Mouse (Mus musculus) CD4-positive, CD25-positive, alpha-beta regulatory T cell, adult 4 months (primary cell): ENCODE measurements around the gene Myrfl. TPM values are rescaled to one million over a fixed set of nuclear protein-coding genes. Genes with fewer than 3 reads are reported as not detected.

Experiments used
- ATAC-seq: one replicate; pipeline ENCODE4 v1.8.0; 2017
- polyA plus RNA-seq, 2 experiments: library from polyadenylated mRNA; unstranded; fragments of 100-300 nt; shearing (Covaris generic); gene quantifications; one replicate each; pipeline ENCODE4 v1.2.1; 2017

The Myrfl gene
- polyA plus RNA-seq, 2 experiments from 2014 or later, result 0.09 TPM; not detected in 1

DNA sequence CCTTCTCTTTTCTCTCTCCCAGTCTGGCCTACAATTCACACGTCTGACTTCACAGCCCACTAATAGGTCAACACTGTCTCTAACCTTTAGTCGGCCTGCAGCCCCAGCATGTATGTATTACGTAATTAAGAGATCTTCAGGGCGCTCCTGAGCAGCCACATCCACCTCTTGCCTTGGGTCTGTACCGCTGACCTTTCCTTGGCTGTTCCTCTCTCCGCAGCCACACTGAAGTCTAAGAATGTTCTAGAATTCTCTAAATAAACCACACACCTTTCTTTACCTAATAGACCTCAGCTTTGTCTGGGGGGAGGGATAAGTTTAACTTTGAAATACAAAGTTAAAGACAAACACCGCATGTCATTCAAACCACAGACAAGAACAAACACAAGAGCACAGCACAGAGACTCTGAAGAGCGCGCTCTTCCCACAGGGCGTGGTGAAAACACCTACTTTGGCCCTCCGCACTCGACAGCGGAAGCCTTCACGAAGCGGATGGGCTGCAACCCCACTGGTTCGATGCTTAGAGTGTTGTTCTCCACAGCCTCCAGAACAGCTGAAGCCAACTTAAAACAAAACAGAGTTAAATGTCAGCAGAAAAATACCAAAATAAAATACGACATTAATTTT lies 17.0 kb upstream of the Myrfl start:
- peak; percentile 83 for ATAC-seq

- no peak for ATAC-seq
These were observed 16.1 kb upstream of the Myrfl start for GRCm38 (mm10) chr10:116912850-116913249.

DNA sequence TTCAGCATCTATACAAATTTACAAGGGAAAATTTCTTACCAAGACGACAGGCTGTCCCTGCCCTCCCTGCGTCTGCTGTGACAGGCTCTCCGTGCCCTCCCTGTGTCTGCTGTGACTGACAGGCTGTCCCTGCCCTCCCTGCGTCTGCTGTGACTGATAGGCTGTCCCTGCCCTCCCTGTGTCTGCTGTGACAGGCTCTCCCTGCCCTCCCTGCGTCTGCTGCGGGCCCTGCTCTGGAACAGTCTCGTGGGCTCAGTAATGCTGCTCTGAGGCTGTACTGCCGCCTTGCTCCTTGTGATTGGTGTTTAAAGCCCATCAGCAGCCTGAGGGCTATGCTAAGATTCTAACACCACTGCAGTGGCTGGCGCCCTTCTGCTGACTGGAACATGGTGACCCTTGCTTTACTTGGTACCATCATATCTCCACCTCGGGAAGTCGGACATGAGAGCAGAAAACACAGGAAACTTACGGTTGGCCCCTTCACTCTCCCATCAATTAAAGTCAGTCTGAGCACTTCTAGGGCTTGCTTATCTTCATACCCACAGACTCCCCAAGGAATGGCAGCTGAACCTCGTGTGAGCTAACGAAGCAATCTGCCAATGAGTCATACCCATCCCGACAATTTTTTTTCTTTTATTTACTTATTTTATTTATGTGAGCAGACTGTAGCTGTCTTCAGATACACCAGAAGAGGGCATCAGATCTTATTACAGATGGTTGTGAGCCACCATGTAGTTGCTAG lies 12.4 kb upstream of the Myrfl start:
- no peak for ATAC-seq

GRCm38 (mm10) chr10:116906794-116907193 lies 10.1 kb upstream of the Myrfl start:
- ATAC-seq, result no peak

- no peak for ATAC-seq
These were observed 7.8 kb upstream of the Myrfl start for GRCm38 (mm10) chr10:116904503-116904908.

- peak; percentile 64 for ATAC-seq
These were observed 1.4 kb downstream of the Myrfl start for GRCm38 (mm10) chr10:116895108-116895833.

- no peak for ATAC-seq
These were observed 2.2 kb downstream of the Myrfl start for GRCm38 (mm10) chr10:116894540-116894939.

DNA sequence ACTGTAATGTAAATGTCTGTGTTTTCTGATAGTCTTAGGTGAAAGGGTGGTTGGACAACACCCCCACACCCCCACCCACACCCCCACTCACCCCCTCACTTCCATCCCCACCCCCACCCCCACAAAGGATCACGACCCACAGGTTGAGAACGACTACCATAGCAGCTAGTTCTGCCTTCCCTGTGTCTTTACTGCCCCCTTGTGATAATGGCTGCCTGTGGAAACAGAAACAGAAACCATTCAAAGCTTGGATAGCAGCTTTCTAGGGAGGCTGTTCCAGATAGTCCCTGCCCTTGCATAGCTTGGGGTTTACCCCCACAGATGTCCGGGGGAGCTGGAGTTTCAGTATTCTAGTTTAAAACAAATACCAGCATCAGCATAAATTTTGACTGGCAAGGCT lies 3.0 kb downstream of the Myrfl start:
- peak; percentile 87 for ATAC-seq

DNA sequence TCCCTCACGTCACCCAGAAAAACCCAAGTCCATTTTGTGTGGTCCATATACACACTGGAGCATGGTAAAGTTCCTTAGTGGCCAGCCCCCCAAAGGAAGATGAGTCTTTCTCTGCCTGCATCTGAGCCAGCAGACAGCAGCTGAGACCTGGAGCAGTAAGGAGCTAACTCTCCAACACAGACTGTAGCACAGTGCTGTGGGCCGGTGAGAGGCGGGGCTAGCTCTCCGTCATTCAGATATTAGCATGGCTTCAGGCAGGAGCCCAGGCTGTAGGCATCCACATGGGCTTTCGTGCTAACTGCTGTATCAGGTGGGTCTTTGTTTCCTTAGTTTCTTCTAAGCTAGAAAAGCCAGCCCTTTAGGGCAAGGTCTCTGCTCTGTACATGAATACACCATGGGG lies 6.1 kb downstream of the Myrfl start:
- ATAC-seq, result no peak

- ATAC-seq, result no peak
These were observed 12.2 kb downstream of the Myrfl start for GRCm38 (mm10) chr10:116884552-116884951.

DNA sequence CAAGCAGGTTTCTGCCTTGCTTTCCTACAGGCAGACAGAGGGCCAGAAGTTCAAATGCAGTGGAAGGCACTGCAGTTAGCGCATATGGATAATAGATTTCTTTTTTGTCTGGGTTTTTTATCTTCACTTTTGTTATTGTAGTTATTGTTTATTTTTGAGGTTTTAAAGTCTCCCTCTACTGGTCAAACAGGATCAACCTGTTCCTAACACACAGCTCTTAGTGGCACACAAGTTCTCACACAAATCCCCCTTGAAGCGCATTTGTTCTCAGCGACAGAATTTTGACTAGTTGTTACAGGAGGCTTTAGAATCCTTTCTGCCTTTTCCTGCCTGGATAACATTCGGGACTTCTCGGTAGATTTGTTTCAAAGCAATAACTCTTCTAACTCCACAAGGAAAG lies 13.2 kb downstream of the Myrfl start:
- ATAC-seq, result no peak

DNA sequence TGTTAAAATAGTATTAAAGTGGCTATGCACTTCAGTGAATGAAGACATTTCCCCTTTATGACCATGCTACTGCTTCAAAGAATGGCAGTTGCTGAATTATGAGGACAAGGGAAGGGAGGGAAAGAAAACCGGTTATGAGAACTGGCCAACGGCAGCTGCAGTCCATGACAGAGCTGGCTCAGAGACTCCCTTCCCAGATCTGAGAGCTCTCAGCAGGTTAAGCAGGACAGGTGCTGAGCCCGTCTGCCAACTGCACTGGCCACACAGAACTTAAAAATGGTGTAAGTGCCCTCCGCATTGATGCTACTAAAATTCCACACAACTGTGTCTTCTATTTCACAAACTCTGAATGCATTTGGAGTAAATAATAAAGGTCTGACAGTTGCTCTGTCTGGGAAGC lies 19.3 kb downstream of the Myrfl start:
- no peak for ATAC-seq

- no peak for ATAC-seq
These were observed 22.2 kb downstream of the Myrfl start for GRCm38 (mm10) chr10:116874490-116874889.

DNA sequence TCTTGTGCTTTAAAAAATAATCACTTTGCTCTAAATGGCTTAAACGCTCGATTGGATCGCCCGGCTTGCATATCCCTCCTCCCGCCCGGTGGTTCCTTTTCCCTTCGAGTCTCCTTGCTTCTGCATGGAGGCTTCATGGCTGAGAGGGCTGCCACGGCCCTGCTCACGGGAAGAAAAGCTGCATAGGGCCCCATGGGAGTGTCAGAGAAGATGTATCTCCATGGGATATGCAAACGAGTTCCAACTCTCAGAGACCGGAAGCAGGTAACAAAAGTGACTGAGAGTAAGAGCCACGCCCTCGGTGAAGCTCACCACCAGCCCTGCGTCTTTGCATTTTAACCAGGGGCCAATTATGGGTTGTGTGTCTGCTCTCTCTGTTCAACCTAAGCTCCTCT lies 24.7 kb downstream of the Myrfl start:
- ATAC-seq, result no peak

- no peak for ATAC-seq
These were observed 25.2 kb downstream of the Myrfl start for GRCm38 (mm10) chr10:116871329-116872015.

DNA sequence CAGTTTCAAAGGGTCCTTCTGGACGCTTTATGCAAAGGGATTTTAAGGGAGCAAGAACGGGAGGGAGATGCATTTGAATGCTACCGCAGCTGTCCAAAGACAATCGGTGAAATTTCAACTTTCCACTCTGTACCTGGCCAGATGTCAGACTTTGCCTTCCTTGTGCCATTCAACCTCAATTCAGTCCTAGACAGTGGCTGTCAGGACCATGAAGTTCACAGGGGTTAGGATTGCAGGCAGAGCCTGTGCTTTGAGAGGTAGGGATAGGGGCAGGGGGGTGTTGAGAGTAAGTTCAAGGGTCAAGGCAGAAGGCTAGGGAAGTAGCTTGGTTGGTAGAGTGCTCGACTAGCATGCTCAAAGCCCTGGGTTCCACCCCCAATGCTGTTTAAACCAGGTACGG lies 25.9 kb downstream of the Myrfl start:
- ATAC-seq, result no peak

DNA sequence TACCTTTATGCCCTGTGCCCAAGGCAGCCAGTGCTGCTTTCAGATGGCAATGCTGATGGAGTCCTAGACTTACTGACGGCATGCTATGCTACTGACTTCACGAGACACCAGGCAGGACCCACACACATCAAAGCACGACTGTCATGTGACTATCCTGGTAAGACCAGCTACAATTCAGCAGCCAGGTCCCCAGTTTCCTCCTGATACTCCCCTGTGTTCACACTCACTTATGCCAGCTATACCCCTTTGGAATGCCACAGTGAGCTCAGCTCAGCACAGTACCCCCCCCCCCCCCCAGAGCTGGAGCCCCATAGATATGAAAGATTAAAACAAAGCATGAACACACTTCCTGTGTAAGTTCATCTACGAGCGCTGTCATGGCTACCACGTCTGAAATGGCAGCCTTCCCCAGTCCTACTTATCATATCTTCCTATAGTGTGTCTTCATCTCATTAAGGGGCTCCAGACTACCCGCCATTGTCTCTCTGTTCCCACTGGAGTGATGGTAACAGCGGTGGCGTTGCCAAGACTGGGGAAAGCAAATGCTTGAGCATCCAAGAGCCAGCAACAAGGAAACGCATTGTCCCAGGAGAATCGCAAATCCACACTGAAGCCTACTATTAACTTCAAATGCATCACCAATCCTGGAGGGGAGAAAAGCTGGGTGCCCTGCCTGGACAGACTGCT lies 43.4 kb downstream of the Myrfl start:
- no peak for ATAC-seq

DNA sequence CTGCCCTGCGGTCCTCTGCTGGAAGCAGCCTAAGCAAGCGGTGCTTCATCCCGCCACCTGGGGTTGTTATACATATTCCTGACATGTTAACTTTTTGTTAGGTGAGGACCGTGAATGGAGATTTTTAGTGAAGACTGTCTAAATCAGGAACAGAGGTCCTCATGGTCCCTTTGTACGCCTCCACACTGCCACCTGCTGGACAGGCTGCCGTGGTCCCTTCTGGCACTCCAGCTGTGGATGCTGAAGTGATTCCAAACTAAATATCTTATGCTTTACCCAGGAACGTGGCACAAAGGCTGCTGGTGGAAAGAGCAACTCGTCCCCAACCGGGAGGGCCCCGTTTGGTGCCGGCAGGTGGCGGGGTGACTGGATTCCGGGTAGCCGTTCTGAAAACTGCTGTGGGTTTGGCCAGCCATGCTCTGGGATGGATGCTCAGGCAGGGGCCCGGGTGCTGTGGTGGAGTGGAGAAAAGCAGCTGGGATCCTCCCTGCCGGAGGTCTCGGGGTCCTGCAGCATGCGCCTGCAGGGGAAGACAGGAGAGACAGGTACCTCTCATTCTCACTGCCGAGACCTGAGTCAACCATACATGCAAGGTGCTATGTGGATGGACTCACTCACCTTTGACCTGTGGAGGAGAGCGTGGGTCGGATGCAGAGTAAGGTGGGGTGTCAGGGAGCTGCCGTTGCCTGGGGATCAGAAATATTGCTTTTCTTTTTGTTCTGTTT lies 47.8 kb downstream of the Myrfl start:
- ATAC-seq, result peak; percentile 66

DNA sequence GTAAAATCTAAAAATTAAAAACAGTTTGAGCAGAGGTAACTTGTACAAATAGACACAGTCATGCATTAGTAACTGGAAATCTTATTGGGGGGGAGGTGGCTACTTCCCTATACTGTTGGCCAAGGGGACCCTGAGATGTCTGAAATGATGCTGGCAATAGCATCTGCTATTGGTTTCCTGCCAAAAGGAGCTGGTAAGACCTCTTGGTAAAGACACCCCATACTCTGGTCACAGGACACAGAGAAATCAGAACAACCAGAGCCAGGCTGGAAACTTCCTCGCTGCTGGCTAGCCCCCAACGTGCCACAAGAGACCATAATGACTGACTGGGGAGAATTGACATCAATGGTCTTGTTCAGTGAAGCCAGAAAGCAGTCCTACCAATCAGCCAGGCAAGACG lies 55.2 kb downstream of the Myrfl start:
- no peak for ATAC-seq

DNA sequence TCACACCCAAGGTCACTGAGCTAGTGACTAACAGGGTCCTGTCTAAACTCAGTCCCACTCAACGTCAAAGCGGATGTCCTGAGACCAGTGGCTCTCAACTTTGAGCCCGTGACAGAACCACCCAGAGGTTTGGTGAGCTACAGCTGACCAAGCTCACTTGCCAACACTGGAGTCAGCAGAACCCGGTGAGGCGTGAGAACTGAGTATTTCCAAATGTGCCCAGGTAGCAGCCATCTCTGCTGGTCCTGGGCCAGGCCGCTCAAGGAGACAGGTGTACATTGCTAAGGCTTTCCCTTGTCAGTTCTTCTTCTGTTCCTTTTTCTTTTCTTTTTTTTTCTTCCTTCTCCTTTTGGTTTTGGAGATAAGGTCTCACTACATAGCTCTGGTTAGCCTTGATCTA lies 66.0 kb downstream of the Myrfl start:
- no peak for ATAC-seq

- ATAC-seq, result no peak
These were observed 68.6 kb downstream of the Myrfl start for GRCm38 (mm10) chr10:116828099-116828498.

- ATAC-seq, result no peak
These were observed 69.4 kb downstream of the Myrfl start for GRCm38 (mm10) chr10:116827306-116827705.
